Mouse (Mus musculus) adrenal gland, adult 18-20 months (tissue): ENCODE measurements around the gene Tmem87a. TPM values are rescaled to one million over a fixed set of nuclear protein-coding genes. Genes with fewer than 3 reads are reported as not detected.

Experiments
- DNase-seq, 2 experiments: peaks; one replicate each; pipeline ENCODE4 v3.0.0; 2021 to 2022; ENCODE audit warnings: low spot score in 2 of 2
- long read RNA-seq, 2 experiments: library from polyadenylated mRNA; stranded (forward); transcript quantifications; one replicate each; pipeline ENCODE4 v2.0.0; 2021
- total RNA-seq, 2 experiments: library from RNA; stranded (reverse); gene quantifications; 1 replicate in 1 of 2; 2 replicates in 1 of 2; pipeline ENCODE4 v1.2.3; 2021

Tmem87a gene
- total RNA-seq = 10 to 100 TPM; 37.9 to 49.9 TPM
- long read RNA-seq, experiment 1, transcript Tmem87a-201 (20 exons, 2,874 nt) = major isoform, 15 of 32 reads
- long read RNA-seq, experiment 1, transcript Tmem87a-202 (20 exons, 2,897 nt) = minor isoform, 10 of 32 reads
- long read RNA-seq, experiment 1, partial matches to known transcripts = 0 of 32 reads
- long read RNA-seq, experiment 1, other reads (novel, unspliced or antisense) = 7 of 32 reads
- long read RNA-seq, experiment 2, transcript Tmem87a-202 (20 exons, 2,897 nt) = minor isoform, 26 of 83 reads
- long read RNA-seq, experiment 2, transcript Tmem87a-201 (20 exons, 2,874 nt) = major isoform, 34 of 83 reads
- long read RNA-seq, experiment 2, partial matches to known transcripts = 4 of 83 reads
- long read RNA-seq, experiment 2, other reads (novel, unspliced or antisense) = 19 of 83 reads

GRCm38 (mm10) chr2:120403986-120404822 lies at the start of gene Tmem87a:
Gene Tmem87a (minus strand): TSS chr2:120404113.
- peak; percentile 90 to 92 for DNase-seq

- no peak for DNase-seq
Observed at GRCm38 (mm10) chr2:120452600-120452999, 48.7 kb upstream of the Tmem87a start.

- no peak for DNase-seq
Observed at GRCm38 (mm10) chr2:120450724-120451123, 46.8 kb upstream of the Tmem87a start.

- DNase-seq = no peak
Observed at GRCm38 (mm10) chr2:120447306-120447705, 43.4 kb upstream of the Tmem87a start.

- no peak for DNase-seq
Observed at GRCm38 (mm10) chr2:120446373-120446772, 42.5 kb upstream of the Tmem87a start.

GRCm38 (mm10) chr2:120444486-120444885 lies 40.6 kb upstream of the Tmem87a start:
- DNase-seq = no peak

- no peak for DNase-seq
Observed at GRCm38 (mm10) chr2:120424386-120424785, 20.5 kb upstream of the Tmem87a start.

GRCm38 (mm10) chr2:120414738-120415414 lies 11.0 kb upstream of the Tmem87a start:
- DNase-seq = no peak

GRCm38 (mm10) chr2:120414113-120414512 lies 10.2 kb upstream of the Tmem87a start:
- DNase-seq = no peak

GRCm38 (mm10) chr2:120411096-120411628 lies 7.2 kb upstream of the Tmem87a start:
- DNase-seq = no peak

- no peak for DNase-seq
Observed at GRCm38 (mm10) chr2:120404823-120405765, 1.2 kb upstream of the Tmem87a start.

- no peak for DNase-seq
Observed at GRCm38 (mm10) chr2:120403653-120403985, 294 bp downstream of the Tmem87a start, which contains the start of gene Ganc. Gene Ganc (plus strand): TSS chr2:120403896.

- DNase-seq = no peak
Observed at GRCm38 (mm10) chr2:120402813-120403212, 1.1 kb downstream of the Tmem87a start.

GRCm38 (mm10) chr2:120397951-120398350 lies 6.0 kb downstream of the Tmem87a start:
- no peak for DNase-seq

GRCm38 (mm10) chr2:120392406-120392805 lies 11.5 kb downstream of the Tmem87a start:
- no peak for DNase-seq

- DNase-seq = no peak
Observed at GRCm38 (mm10) chr2:120390934-120391333, 13.0 kb downstream of the Tmem87a start.

GRCm38 (mm10) chr2:120389376-120389775 lies 14.5 kb downstream of the Tmem87a start:
- DNase-seq = peak in 1 of 2 experiments; percentile 26

- no peak for DNase-seq
Observed at GRCm38 (mm10) chr2:120387291-120387690, 16.6 kb downstream of the Tmem87a start.

GRCm38 (mm10) chr2:120386264-120386663 lies 17.6 kb downstream of the Tmem87a start:
- DNase-seq = no peak

GRCm38 (mm10) chr2:120373858-120374257 lies 30.1 kb downstream of the Tmem87a start:
- DNase-seq = no peak
